Mouse (Mus musculus): ENCODE results near the gene Slc39a5.

Gene Slc39a5

GRCm38 (mm10) chr10:128401056-128401455, at the start of gene Slc39a5:
Gene Slc39a5, minus strand, starts transcription at chr10:128401229.
- no peak for DNase-seq (ENCODE audit: low spot score in 2 of 2)

- DNase-seq (ENCODE audit: low spot score in 2 of 2) = no peak
Measured at GRCm38 (mm10) chr10:128445407-128445806, 44.4 kb upstream of the Slc39a5 start.

DNA sequence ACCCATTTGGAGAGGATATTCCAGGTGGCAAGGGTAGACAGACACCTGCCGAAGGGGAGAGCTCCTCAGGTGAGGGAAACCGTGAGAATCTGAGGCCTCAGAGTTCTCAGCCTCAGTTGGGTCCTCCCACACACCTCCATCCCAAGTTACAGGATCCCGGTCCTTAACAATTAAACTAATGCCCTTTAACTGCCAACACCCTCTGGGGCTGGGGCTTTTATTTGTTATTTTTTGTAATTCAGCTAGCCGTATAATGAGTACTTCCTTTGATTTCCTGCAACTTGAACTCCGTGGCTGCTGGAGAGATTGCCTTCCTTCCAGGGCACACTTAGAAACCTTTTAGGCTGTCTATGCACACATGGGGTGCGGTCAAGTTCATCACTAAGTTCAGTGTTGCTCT, 43.3 kb upstream of the Slc39a5 start:
- DNase-seq (ENCODE audit: low spot score in 2 of 2) = no peak

- DNase-seq (ENCODE audit: low spot score in 2 of 2) = no peak
Measured at GRCm38 (mm10) chr10:128442718-128443117, 41.7 kb upstream of the Slc39a5 start.

DNA sequence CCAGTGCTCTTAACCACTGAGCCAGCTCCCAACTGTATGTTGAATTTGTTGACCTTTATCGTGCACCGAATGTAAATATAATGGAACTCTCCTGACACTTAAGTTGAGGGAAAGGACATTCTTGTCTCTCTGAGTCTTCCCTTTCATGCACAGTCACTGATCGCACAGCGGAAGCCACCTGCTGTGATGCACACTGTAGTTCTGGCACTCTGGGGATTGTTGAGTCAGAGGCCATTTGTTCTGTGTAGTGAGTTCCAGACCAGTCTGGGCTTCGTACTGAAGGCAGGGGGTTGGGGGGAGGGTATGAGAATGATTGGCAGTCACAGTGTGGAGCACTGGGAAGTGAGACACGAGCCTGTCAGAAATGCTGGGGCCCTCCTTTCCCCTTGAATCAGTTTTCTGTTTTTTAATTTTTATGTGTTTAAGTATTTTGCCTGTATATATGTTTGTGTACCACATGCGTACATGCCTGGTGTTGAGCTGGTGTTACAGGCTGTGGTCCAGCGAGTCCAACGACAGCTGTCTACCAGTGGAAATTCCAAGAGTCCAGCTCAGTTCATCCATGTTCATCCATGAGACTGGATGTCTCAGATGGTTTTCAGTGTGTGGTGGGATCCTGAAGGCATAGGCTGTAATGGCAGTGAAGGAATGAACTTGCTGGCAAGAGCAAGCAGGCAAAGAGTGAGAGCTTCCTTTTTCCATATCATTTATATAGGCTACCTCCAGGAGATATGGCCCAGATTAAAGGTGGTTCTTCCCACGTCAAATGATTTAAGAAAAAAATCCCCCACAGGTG, 40.5 kb upstream of the Slc39a5 start:
- DNase-seq (ENCODE audit: low spot score in 2 of 2) = no peak

DNA sequence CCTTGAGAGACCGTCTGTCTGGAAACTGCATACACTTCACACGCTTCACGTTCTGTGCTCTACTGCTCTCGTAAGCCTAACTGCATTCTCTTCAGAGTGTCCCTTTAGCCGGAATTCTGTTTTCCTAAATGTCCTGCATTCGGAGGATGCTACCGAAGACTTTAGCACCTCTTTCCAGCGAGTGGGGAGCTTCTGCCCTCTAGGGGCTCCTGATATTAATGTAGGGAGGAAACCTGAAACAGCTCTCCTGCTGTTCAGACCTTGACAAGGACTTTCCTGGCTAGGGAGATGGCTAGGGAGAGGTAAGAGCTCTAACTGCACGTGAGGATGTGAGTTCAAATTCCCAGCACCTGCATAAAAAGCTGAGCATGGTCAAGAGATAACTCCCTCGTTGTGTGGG, 39.4 kb upstream of the Slc39a5 start:
- DNase-seq (ENCODE audit: low spot score in 2 of 2) = no peak

- no peak for DNase-seq (ENCODE audit: low spot score in 2 of 2)
Measured at GRCm38 (mm10) chr10:128438675-128439279, 37.7 kb upstream of the Slc39a5 start.

GRCm38 (mm10) chr10:128436376-128436775, 35.3 kb upstream of the Slc39a5 start:
- no peak for DNase-seq (ENCODE audit: low spot score in 2 of 2)

DNA sequence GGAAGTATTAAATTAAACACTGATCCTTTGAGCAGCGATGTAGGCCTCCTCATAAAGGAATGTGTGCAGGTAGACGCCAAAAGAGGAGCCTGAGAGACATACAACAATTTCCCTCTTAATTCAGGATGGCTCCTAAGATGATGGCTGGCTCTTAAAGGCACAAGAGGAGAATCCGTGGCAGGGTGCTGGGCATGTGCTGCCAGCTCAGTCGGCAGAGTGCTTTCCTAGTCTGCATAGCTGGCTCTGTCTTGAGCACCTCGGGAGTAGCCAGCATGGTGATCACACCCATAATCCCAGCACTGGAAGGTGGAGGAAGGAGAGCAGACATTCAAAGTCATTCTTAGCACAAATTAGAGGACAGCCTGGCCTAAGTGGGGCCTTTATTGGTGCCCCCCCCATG, 34.8 kb upstream of the Slc39a5 start:
- no peak for DNase-seq (ENCODE audit: low spot score in 2 of 2)

- DNase-seq (ENCODE audit: low spot score in 2 of 2) = peak in 1 of 2 experiments; percentile 33
Measured at GRCm38 (mm10) chr10:128435186-128435823, 34.3 kb upstream of the Slc39a5 start.

DNA sequence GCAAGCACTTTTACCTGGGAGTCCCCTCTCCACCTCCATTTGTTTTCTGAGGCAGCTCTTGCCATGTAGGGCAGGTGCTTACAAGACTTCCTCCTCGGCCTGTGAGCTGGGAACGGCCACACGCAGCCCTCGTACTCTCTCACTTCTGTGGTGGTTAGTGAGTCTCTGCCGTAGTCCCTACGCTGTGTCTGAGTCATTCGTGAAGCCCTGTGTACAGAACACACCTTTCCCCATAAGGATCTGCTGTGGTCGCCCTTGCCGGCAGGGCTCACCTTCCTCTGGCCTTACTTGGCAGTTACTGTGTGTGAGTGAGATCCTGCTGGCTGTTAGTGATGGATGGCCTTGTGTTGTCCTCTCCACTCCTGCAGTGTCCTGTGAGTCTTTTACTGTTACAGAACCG, 33.7 kb upstream of the Slc39a5 start:
- no peak for DNase-seq (ENCODE audit: low spot score in 2 of 2)

DNA sequence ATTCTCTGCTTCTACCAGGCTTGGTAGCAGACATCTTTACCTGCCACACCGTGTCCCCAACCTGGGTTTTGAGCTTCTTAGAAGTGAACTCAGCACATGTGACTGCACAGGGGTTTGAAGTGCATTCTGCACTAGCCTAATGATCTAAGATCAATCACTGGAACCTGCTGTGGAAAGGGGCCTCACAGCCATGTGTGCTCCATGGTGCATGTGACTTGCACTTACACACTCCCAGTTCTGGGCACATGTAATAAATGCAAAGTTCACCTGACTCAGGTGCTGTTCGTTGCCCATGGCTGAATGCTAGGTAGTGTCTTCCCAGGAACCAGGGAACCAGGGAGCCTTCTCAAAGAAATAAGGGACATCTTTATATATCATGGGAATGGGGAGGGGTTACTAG, 32.4 kb upstream of the Slc39a5 start:
- DNase-seq (ENCODE audit: low spot score in 2 of 2) = no peak

DNA sequence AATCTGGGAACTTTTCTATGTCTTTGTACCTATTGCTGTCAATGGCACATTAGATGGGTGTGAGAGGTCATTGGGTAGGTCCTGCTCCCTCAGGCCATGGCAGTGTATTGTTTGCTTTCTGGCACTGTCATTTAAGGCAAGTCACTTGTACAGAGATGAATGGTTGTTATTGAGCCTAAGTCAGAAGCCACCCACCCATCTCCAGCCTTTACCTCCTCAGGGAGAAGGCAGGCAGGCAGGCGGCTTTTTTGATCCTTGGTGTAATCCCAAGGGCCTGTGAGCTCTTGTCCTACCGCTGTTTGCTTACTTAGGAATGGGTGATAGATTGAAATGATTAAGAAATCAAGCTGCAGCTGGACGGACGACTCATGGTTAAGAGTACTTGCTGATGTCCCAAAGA, 28.4 kb upstream of the Slc39a5 start:
- DNase-seq (ENCODE audit: low spot score in 2 of 2) = no peak

GRCm38 (mm10) chr10:128429052-128429451, 28.0 kb upstream of the Slc39a5 start:
- DNase-seq (ENCODE audit: low spot score in 2 of 2) = no peak

DNA sequence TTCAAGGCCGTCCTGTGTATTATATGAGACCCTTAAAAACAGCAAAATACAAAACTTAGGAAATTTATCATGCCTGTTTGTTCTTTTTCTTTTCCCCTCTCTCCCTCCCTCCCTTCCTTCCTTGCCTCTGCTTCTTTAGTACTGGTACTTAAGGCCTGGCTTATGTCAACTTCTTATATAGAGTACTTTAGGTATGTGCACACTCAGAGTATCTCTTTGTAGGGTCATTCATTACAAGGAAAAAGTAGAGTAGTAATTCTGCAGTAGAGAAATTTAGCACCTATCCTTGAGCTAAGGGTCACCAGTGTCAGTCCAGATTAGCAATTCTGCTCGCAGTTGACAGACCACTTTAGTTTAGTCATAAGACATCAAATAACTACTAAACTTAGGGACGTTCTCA, 24.2 kb upstream of the Slc39a5 start:
- no peak for DNase-seq (ENCODE audit: low spot score in 2 of 2)

- no peak for DNase-seq (ENCODE audit: low spot score in 2 of 2)
Measured at GRCm38 (mm10) chr10:128424604-128425003, 23.6 kb upstream of the Slc39a5 start.

- DNase-seq (ENCODE audit: low spot score in 2 of 2) = no peak
Measured at GRCm38 (mm10) chr10:128422426-128422825, 21.4 kb upstream of the Slc39a5 start.

GRCm38 (mm10) chr10:128414848-128415247, 13.8 kb upstream of the Slc39a5 start:
- DNase-seq (ENCODE audit: low spot score in 2 of 2) = no peak

DNA sequence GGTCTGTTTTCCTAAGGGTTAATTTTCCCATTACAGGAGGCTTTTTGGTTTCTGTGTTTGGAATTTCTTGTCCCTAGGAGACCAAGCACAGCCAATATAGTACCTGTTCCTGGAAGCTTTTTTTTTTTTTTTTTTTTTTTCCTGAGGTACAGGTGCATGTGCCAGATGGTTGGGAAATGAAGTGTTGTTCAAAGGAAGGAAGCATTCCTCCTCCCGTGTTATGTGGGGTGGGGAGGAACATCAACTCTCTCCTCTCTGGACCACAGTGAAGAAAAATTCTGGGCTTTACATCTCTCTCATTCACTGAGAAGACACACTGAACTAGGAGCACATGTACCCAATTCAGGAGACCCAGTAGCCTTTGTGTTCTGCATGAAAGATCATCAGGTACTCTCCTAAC, 12.0 kb upstream of the Slc39a5 start:
- DNase-seq (ENCODE audit: low spot score in 2 of 2) = no peak

- no peak for DNase-seq (ENCODE audit: low spot score in 2 of 2)
Measured at GRCm38 (mm10) chr10:128412558-128412957, 11.5 kb upstream of the Slc39a5 start.

DNA sequence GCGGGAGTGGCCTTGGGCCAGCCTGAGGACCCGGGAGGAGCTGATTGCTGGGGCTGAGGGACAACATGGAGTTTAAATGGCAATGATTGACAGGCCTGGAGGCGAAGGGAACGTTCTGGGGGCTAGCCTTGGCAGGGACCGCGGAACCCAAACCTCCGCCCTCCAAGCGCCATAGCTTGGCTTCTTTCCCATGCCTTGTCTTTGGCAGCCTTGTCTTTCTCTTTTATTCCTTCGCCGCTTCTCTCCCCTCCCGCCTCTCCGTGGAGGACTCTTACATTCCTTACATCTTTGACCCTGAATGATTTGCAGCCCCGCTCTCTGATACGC, 11.0 kb upstream of the Slc39a5 start:
- DNase-seq (ENCODE audit: low spot score in 2 of 2) = no peak

GRCm38 (mm10) chr10:128411211-128412054, 10.4 kb upstream of the Slc39a5 start, which contains the start of the genes Nabp2 and Rnf41:
Gene Nabp2, minus strand, starts transcription at chr10:128411492.
Gene Rnf41, plus strand, starts transcription at chr10:128411657.
- peak; percentile 93 to 95 for DNase-seq (ENCODE audit: low spot score in 2 of 2)
